Mouse (Mus musculus) spleen, adult 2 months (tissue): ENCODE results near the gene Gm9970. TPM values are rescaled to one million over a fixed set of nuclear protein-coding genes. Genes with fewer than 3 reads are reported as not detected.

Experiments used
- DNase-seq, 2 experiments: peaks; one replicate each; pipeline versions ENCODE4 v3.0.0 to v3.0.0-alpha.2; 2012 to 2021; ENCODE audit warnings: low spot score in 2 of 2, low read depth in 1 of 2
- H3K27ac ChIP-seq: fragments of 200-500 bp; 2 replicates; pipeline ENCODE4 v1.5.1; 2012; ENCODE audit warnings: low read length, inconsistent platforms; ENCODE audit not compliant: insufficient read depth
- H3K27me3 ChIP-seq: fragments of 200-500 bp; 2 replicates; pipeline ENCODE4 v1.6.1; 2012; ENCODE audit warnings: mild to moderate bottlenecking, moderate library complexity, low read length, inconsistent platforms; ENCODE audit not compliant: control insufficient read depth, insufficient read depth
- H3K36me3 ChIP-seq: fragments of 200-500 bp; 2 replicates; pipeline ENCODE4 v1.6.1; 2012; ENCODE audit warnings: mild to moderate bottlenecking, low read length, inconsistent platforms; ENCODE audit not compliant: control insufficient read depth, insufficient read depth
- H3K4me1 ChIP-seq: fragments of 200-500 bp; 2 replicates; pipeline ENCODE4 v1.6.1; 2011; ENCODE audit warnings: inconsistent platforms; ENCODE audit not compliant: control insufficient read depth, insufficient read depth, insufficient read length
- H3K4me3 ChIP-seq: fragments of 200-500 bp; 2 replicates; pipeline ENCODE4 v1.5.1; 2011; ENCODE audit warnings: mild to moderate bottlenecking, inconsistent platforms; ENCODE audit not compliant: insufficient read depth, insufficient read length; ENCODE audit errors: extremely low read depth
- CTCF ChIP-seq: fragments of 200-500 bp; IDR thresholded peaks from 2 replicates; pipeline ENCODE4 v1.5.1; 2011; ENCODE audit warnings: mild to moderate bottlenecking, inconsistent platforms; ENCODE audit not compliant: insufficient read depth, insufficient read length, insufficient replicate concordance; ENCODE audit errors: extremely low read depth
- POLR2A ChIP-seq: fragments of 200-500 bp; IDR thresholded peaks from 2 replicates; pipeline ENCODE4 v1.6.1; 2011; ENCODE audit warnings: low read depth, low read length, inconsistent platforms
- WGBS: fragments of 180-500 bp; shearing (Covaris S2); methylation state at CpG from one replicate; pipeline ENCODE4 v1.1.7; 2018; 5-methylcytosine and 5-hydroxymethylcytosine counted together
- polyA plus RNA-seq: library from polyadenylated mRNA; depleted of rRNA; stranded (reverse); fragments of >200 nt; gene quantifications from 2 replicates; pipeline ENCODE4 v1.2.3, GENCODE M21; 2012

Gene Gm9970
- polyA plus RNA-seq, 1 experiment, result 0.29 TPM

- 88% methylated on average over 9 of the region's 9 CpGs for WGBS
- no peak for TF ChIP-seq CTCF
- TF ChIP-seq POLR2A, result no peak
- no peak for DNase-seq
- Histone ChIP-seq H3K4me1 (peaks cover 14% of the 10 kb centered on the region), H3K36me3 (peaks cover 53% of the 10 kb centered on the region), H3K27ac (no peak overlapping the region), H3K27me3 (no peaks in the 10 kb centered on the region), H3K4me3 (no peak overlapping the region)
Measured at GRCm38 (mm10) chr5:31198170-31198569, 42.9 kb downstream of the Gm9970 start.

- H3K36me3 ChIP-seq, result peaks cover 50% of the 10 kb centered on the region
- no peaks in the 10 kb centered on the region for H3K27me3 ChIP-seq
- TF ChIP-seq CTCF, result no peak
- TF ChIP-seq POLR2A, result no peak
- peaks cover 11% of the 10 kb centered on the region for H3K4me1 ChIP-seq
- H3K27ac ChIP-seq, result no peak overlapping the region
- WGBS, result 90% methylated on average over 12 of the region's 12 CpGs
- H3K4me3 ChIP-seq, result no peak overlapping the region
- DNase-seq, result no peak
Measured at GRCm38 (mm10) chr5:31197072-31197471, 44.0 kb downstream of the Gm9970 start.

- Histone ChIP-seq H3K27ac (no peak overlapping the region), H3K27me3 (no peaks in the 10 kb centered on the region), H3K4me1 (peaks cover 15% of the 10 kb centered on the region), H3K4me3 (no peak overlapping the region), H3K36me3 (peaks cover 50% of the 10 kb centered on the region)
- DNase-seq, result no peak
- no peak for TF ChIP-seq POLR2A
- TF ChIP-seq CTCF, result no peak
- WGBS, result 95% methylated on average over 10 of the region's 10 CpGs
Measured at GRCm38 (mm10) chr5:31196207-31196606, 44.8 kb downstream of the Gm9970 start.

- Histone ChIP-seq H3K36me3 (peaks cover 53% of the 10 kb centered on the region), H3K27ac (no peak overlapping the region), H3K27me3 (no peaks in the 10 kb centered on the region), H3K4me1 (peaks cover 14% of the 10 kb centered on the region), H3K4me3 (no peak overlapping the region)
- 90% methylated on average over 4 of the region's 4 CpGs for WGBS
- no peak for DNase-seq
- TF ChIP-seq POLR2A (no peak), CTCF (no peak)
Measured at GRCm38 (mm10) chr5:31195671-31196070, 45.4 kb downstream of the Gm9970 start.

GRCm38 (mm10) chr5:31194486-31195485 lies 46.2 kb downstream of the Gm9970 start:
- no peak for DNase-seq
- WGBS, result 91% methylated on average over 16 of the region's 16 CpGs
- Histone ChIP-seq H3K36me3 (peaks cover 52% of the 10 kb centered on the region), H3K4me3 (no peak overlapping the region), H3K27ac (no peak overlapping the region), H3K27me3 (no peaks in the 10 kb centered on the region), H3K4me1 (peaks cover 7% of the 10 kb centered on the region; the same call in 1 of the 2 replicates)
- TF ChIP-seq POLR2A, result no peak
- no peak for TF ChIP-seq CTCF

GRCm38 (mm10) chr5:31193631-31194281 lies 47.3 kb downstream of the Gm9970 start:
- Histone ChIP-seq H3K27ac (peak overlapping the region; percentile 88), H3K4me1 (peaks cover 7% of the 10 kb centered on the region; the same call in 1 of the 2 replicates), H3K27me3 (no peaks in the 10 kb centered on the region), H3K36me3 (peaks cover 48% of the 10 kb centered on the region), H3K4me3 (peak overlapping the region; percentile 93)
- 7% methylated on average over 25 of the region's 25 CpGs for WGBS
- no peak for DNase-seq
- TF ChIP-seq CTCF (no peak), POLR2A (no peak)
